Mouse (Mus musculus): ENCODE results near the gene Gm10097.

The Gm10097 gene

DNA sequence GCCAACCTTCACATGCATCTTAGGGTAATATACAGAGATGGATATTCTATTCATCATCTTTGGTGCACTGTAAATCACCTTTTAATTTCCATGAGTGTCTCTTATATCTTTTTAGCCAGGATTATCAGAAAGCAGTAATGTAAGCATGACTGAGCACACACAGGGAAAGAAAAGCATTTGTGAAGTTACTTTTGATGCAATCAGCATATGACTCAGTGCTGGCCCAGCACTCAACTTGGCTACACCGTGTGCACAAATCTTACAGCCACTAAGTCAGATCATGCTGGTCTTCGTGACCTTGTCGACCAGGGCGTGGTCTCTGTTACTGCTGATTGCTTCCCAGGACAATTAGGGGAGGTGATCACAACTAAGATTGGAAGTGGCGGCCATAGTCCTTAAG is 16.8 kb downstream of the Gm10097 start:
- DNase-seq (ENCODE audit: low spot score): no peak

DNA sequence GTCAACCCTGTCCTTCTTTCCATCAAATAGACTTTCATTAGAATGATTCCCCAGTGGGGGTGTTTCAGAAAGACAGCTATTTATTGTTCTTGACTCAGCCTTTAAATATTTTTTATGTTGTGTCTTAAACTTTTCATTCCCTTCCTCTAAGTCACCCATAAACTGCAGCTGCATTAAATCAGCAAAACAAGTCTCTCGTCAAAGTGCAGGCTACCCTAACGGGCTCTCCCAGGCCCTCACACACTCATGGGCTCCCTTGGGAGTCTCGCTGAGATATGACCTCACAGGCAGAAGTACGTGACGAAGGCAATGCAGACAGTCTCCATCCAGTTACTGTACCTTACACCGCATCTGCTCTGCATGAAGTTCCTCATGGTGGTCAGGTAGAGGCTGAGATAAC is 17.3 kb downstream of the Gm10097 start:
- no peak for DNase-seq (ENCODE audit: low spot score)

DNA sequence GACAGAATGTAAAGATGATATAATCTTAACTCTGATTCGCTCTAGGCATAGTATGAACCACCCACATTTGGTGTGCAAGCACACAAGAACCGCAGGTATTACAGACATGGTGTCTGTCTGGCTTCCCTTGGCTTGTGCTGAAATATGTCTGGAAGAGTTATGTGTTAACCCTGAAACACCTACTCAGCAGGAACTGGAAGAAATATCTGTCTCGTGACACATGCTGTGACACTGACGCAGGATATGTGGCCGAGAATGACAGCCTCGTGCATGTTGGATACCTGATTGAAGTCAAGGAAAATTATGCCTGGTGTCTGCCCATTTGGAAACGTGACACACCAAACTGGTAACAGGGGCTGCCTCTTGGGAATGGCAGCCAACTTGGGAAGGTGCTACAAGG is 18.3 kb downstream of the Gm10097 start:
- DNase-seq (ENCODE audit: low spot score): no peak

DNA sequence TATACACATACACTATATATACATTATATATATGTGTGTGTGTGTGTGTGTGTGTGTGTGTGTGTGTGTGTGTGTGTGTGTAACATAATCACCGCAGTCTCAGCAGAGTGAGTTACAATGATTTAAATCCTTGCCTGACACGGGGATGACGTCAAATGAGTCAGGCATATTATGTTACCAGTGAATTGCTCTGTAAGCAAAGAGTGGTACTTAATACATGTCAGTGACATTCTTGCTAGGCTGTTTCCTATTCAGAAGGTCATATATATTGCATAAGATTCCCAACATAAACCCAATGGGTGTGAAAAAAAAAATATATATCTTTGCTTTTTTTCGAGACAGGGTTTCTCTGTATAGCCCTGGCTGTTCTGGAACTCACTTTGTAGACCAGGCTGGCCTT is 20.1 kb downstream of the Gm10097 start:
- DNase-seq (ENCODE audit: low spot score): no peak

DNA sequence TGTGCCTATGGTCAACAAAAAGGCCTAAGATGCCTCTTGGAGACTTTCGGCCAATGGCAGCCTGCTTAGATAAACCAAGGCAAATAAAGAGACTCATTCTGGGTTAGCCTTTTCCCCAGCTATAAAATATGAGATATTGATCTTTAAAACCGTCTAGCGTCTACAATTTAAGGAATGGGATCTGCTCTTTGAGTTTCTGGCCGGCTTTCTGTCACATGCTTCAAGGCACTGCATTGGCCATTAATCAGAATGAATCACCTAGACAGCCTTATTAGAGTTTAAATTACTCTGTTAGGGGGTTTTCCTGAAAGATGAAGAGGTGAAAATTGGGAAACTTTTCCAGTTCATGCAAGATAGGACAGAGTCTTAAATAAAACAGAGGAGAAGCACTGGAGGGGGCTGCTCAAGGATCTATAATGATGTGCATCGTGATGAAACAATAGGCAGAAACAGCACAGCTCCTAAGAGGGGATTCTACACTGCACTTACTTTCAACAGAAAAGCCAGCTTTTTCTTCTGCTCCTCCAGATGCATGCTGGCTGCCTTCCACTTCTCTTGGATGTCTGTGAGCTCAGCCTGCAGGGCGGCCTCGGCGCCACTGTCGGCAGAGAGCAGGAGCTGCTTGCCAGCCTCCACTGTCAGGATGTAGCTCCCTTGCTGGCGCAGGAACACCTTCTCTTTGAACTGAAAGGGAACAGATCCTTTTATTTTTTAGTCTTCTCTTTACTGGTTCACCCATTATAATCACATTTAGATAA is 28.2 kb downstream of the Gm10097 start:
- peak; percentile 12 for DNase-seq (ENCODE audit: low spot score)

DNA sequence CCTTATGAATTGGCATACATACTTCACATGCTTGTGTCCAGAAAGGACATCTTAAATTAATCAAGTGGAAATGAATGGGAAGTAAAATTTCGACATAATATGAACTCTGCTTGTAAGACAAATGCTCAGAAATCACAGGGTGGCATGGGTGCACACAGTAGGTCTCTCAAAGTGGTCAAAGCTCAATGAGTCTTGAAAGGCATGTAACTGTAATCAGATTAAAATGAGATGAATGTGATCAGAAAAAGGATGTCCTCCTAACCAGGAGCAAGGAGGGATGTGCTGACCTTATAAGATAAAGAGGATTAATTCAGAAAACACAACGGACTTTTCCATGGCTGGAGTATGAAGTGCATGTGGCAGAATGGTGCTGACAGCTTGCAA is 28.8 kb downstream of the Gm10097 start:
- DNase-seq (ENCODE audit: low spot score): no peak

DNA sequence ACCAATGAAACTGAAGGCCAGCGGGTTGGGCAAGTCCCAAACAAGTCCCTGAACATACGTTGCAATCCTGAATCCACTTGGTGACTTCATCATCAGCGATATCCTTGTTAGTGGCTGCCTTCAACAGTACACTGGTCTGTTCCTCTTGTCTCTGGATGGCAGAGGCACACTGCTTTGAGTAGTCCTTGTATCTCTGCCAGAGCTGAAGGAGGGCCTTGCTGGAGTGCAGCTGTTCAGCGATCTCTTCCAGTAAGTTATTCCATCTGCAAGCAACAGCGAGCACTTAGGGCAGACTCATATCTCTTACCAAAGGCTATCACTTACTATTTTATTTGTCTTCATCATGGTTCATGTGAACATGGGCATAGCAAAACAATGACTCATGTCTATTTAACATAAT is 41.8 kb downstream of the Gm10097 start:
- no peak for DNase-seq (ENCODE audit: low spot score)

DNA sequence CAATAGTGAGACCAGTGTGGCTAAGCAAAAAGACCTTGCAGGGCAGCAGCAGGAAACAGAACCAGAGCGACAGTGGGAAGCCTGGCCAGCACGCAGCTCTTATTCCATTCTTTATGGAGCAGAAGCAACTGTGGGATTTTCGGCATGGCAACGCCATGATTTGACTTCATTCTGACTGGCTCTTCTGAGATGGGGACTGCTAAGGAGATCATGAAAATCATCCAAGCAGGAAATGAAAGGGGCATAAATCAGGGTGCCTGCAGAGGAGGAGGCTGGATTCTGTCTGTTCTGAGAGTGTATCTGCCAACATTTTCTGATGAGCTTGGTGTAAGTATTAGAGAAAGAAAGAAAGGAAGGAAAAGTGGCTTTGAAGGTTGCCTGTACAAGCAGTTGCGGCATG is 47.2 kb downstream of the Gm10097 start:
- no peak for DNase-seq (ENCODE audit: low spot score)

DNA sequence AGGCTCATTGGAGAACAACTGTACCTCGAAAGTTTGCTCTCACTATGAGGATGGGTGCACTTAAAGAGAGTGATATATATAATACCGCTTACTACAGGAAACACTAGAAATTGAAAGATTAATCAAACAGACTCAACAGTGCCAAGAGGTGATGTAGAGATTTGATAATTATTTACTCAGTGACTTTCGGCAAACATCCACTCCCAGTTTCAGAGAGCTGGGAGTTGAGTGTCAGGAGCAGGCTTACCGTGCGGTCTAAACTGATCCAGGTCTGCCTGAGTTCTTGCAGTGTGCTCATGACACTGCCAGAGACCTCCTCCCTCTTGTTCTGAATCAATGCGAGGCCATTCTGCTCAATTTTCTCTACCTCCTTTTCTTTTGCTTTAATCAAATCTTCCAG is 47.7 kb downstream of the Gm10097 start:
- no peak for DNase-seq (ENCODE audit: low spot score)
